Mouse (Mus musculus) embryonic facial prominence, embryonic 10.5 days (tissue): ENCODE results near the gene Il12rb1. TPM values are rescaled to one million over a fixed set of nuclear protein-coding genes. Genes with fewer than 3 reads are reported as not detected.

ENCODE experiments used
- DNase-seq: peaks from one replicate; pipeline ENCODE4 v3.0.0-alpha.2; 2017; ENCODE audit warnings: low spot score
- H3K27ac ChIP-seq: fragments of 300-500 bp; sonication (generic); replicated peaks from 2 replicates; pipeline ENCODE4 v1.5.1; 2016; ENCODE audit warnings: mild to moderate bottlenecking
- H3K27me3 ChIP-seq: fragments of 300-500 bp; sonication (generic); replicated peaks from 2 replicates; pipeline ENCODE4 v1.6.1; 2016; ENCODE audit warnings: low read depth, mild to moderate bottlenecking; ENCODE audit not compliant: poor library complexity, severe bottlenecking
- H3K36me3 ChIP-seq: fragments of 300-500 bp; sonication (generic); replicated peaks from 2 replicates; pipeline ENCODE4 v1.6.1; 2016; ENCODE audit warnings: mild to moderate bottlenecking, moderate library complexity
- H3K4me1 ChIP-seq: fragments of 300-500 bp; sonication (generic); 2 replicates; pipeline ENCODE4 v1.6.1; 2016
- H3K4me3 ChIP-seq: fragments of 300-500 bp; sonication (generic); 2 replicates; pipeline ENCODE4 v1.5.1; 2016; ENCODE audit warnings: mild to moderate bottlenecking, moderate library complexity
- H3K9me3 ChIP-seq: fragments of 300-500 bp; sonication (generic); 2 replicates; pipeline ENCODE4 v1.6.1; 2016; ENCODE audit warnings: mild to moderate bottlenecking
- WGBS: fragments of 180-500 bp; shearing (Covaris S2); methylation state at CpG from one replicate; pipeline ENCODE4 v1.1.7; 2016; 5-methylcytosine and 5-hydroxymethylcytosine counted together
- polyA plus RNA-seq: library from polyadenylated mRNA; unstranded; fragments of >200 nt; fragmentation: Nextera tagmentation; extraction: Ambion mirVana; gene quantifications from 2 replicates; pipeline ENCODE4 v1.2.1, GENCODE M21; 2016

The Il12rb1 gene
- not detected in 2 replicates for polyA plus RNA-seq

DNA sequence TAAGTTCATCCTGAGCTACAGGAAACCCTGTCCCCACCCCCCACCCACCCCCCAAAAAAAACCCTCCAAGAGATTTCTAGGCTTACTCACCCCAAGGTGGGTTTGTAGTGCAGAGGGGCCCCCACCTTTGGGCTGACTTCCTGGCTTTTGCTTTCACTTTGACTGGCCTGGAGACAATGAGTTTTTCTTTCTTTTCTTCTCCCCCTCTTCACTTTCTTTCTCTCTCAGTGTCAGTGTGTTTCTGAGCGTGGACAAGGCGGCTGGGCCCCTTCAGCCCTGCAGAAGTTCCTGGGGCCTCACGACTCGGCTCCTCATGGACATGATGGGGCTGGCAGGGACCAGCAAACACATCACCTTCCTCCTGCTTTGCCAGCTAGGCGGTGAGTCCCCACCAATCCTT is at the start of gene Il12rb1:
Il12rb1 (plus strand) TSS at position 211 of the 400 bp plus-strand sequence.
- WGBS = 64% methylated on average over 5 of the region's 5 CpGs
- no peaks in the 10 kb centered on the region for H3K36me3 ChIP-seq
- peaks cover 75% of the 10 kb centered on the region for H3K27me3 ChIP-seq
- DNase-seq = no peak
- no peak within 1 kb of the TSS; the same call in 1 of the 2 replicates for H3K4me3 ChIP-seq
- H3K27ac ChIP-seq = no peak within 1 kb of the TSS
- H3K9me3 ChIP-seq = no peaks in the 10 kb centered on the region
- peaks cover 34% of the 10 kb centered on the region for H3K4me1 ChIP-seq

DNA sequence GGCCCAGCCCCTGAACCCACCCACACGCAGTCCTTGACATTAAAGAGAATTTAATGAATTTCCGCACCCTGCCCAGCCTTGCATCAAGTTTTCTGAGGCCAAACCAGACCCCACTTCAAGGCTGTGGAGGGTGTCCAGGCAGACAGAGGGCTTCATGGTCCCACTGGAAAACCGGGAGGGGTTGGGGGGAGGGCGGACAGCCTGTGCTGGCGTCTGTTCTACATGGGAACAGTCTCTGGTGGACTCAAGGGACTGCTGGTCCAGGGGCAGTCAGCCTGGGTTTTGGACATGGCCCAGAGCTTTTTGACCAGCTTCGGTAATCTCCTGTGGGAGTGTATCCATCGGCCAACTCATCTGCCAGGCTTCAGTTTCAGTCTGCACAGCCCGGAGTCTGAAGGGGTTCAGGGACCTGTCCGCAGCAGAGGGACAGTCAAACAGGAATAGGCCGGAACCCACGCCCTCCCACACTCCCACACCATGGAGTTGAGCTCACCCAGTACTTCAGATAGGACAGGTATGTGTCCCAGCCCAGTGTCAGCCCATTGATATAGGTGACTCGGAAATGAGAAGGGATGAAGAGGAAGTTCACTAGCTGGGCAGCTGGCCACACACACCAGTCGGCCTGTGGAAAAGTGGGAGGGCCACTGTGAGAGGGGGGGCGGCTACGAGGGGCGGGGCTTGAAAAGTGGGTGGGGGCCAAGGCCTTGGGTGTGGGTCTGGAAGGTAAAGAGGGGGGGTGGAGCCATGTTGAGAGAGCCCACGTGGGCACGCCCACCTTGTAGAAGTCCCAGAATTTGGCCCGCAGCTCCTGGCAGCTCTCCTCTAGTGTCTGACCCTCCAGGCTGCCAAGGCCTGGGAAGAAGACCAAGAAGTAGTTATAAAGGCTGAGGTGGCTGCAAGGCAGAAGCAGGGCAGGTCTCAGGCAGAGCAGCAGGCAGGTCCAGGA is 49.4 kb upstream of the Il12rb1 start:
- 70% methylated on average over 19 of the region's 19 CpGs for WGBS
- peaks cover 29% of the 10 kb centered on the region for H3K36me3 ChIP-seq
- H3K27me3 ChIP-seq = peaks cover 19% of the 10 kb centered on the region
- 0 out of 2 replicates have a peak overlapping the region, but pooled peaks have one; percentile 1 for H3K4me3 ChIP-seq
- no peaks in the 10 kb centered on the region for H3K9me3 ChIP-seq
- no peak overlapping the region for H3K27ac ChIP-seq
- H3K4me1 ChIP-seq = peaks cover 53% of the 10 kb centered on the region
- DNase-seq = no peak

DNA sequence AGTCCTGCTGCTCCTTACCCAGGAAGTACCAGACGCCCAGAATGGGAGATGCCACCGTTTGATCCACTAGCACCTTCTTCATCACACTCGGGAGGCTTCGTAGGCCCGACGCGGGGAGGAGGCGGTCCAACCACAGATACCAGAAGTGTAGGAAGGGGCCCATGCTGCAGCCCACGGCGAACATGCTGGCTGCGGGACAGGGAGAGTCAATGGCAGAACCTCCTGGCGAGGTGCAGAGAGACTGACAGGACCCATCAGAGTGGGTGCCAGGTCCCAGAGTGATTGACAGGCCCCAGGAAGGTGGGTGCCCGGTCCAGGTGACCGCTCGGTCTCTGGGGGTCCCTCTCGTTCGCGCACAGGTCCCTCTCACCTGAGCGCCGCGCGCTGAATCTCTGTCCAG is 47.9 kb upstream of the Il12rb1 start:
- no peaks in the 10 kb centered on the region for H3K9me3 ChIP-seq
- peaks cover 19% of the 10 kb centered on the region for H3K27me3 ChIP-seq
- 1% methylated on average over 22 of the region's 22 CpGs for WGBS
- peak; percentile 37 for DNase-seq
- H3K36me3 ChIP-seq = peaks cover 29% of the 10 kb centered on the region
- H3K4me1 ChIP-seq = peaks cover 41% of the 10 kb centered on the region
- H3K27ac ChIP-seq = peak overlapping the region; percentile 81
- H3K4me3 ChIP-seq = peak overlapping the region; percentile 80

GRCm38 (mm10) chr8:70760775-70761406 is 47.4 kb upstream of the Il12rb1 start, which contains the start of gene Mpv17l2:
TSS of gene Mpv17l2 (minus strand) at chr8:70760946.
- Histone ChIP-seq H3K4me1 (peaks cover 41% of the 10 kb centered on the region), H3K4me3 (peak within 1 kb of the TSS; percentile 80), H3K27me3 (peaks cover 19% of the 10 kb centered on the region), H3K36me3 (peaks cover 29% of the 10 kb centered on the region), H3K27ac (peak within 1 kb of the TSS; percentile 81), H3K9me3 (no peaks in the 10 kb centered on the region)
- WGBS = 1% methylated on average over 55 of the region's 55 CpGs
- DNase-seq = peak; percentile 97

GRCm38 (mm10) chr8:70762118-70762517 is 46.1 kb upstream of the Il12rb1 start:
- Histone ChIP-seq H3K4me3 (no peak overlapping the region), H3K27me3 (peaks cover 11% of the 10 kb centered on the region), H3K9me3 (no peaks in the 10 kb centered on the region), H3K4me1 (peaks cover 52% of the 10 kb centered on the region), H3K36me3 (peaks cover 17% of the 10 kb centered on the region), H3K27ac (no peak overlapping the region)
- WGBS = 88% methylated on average over 1 of the region's 1 CpGs
- no peak for DNase-seq

DNA sequence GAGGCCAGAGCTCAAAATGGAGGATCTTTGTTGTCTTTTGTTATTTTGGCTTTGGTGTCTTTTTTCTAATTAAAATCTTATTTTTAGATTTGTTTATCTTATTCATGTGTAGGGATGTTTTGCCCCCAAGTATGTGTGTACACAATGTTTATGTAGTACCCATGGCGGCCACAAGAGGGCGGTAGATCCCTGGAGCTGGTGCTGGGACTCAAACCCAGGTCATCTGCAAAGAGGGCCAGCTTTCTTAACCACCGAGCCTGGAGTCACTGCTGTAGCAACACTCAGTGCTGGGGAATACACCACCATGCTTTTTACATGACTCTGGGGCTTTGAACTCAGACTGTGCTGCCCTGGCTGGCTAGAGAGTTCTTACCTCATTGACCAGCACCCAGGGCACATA is 44.9 kb upstream of the Il12rb1 start:
- Histone ChIP-seq H3K36me3 (peaks cover 15% of the 10 kb centered on the region), H3K4me3 (no peak overlapping the region), H3K27ac (no peak overlapping the region), H3K9me3 (no peaks in the 10 kb centered on the region), H3K4me1 (peaks cover 59% of the 10 kb centered on the region), H3K27me3 (peaks cover 17% of the 10 kb centered on the region)
- DNase-seq = peak; percentile 66
- 6% methylated on average over 3 of the region's 3 CpGs for WGBS

DNA sequence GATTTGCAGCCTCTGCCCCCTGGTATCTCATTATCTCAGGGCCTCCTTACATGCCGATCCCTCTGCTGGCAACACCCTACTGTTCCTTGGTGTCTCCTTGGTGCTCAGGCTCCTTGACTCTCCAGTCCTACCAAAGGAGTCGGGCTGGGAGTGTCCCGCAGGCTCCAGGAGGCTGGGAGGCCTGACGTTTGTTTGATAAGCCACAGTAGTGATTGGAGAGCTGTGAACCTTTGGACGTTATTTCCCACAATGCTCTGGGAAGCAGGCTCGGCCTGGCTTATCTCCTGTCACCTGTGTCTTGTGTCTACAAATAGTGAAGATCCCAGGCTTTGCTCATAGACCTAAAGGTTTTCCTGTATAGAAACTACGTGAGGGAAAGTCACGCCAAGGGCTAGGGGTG is 44.2 kb upstream of the Il12rb1 start:
- no peak for DNase-seq
- 86% methylated on average over 8 of the region's 8 CpGs for WGBS
- peaks cover 17% of the 10 kb centered on the region for H3K27me3 ChIP-seq
- H3K36me3 ChIP-seq = peaks cover 17% of the 10 kb centered on the region
- no peak overlapping the region for H3K27ac ChIP-seq
- H3K4me1 ChIP-seq = peaks cover 54% of the 10 kb centered on the region
- H3K4me3 ChIP-seq = no peak overlapping the region
- H3K9me3 ChIP-seq = no peaks in the 10 kb centered on the region

- no peak for DNase-seq
- Histone ChIP-seq H3K4me3 (peak overlapping the region; percentile 61; the same call in 1 of the 2 replicates), H3K36me3 (peaks cover 23% of the 10 kb centered on the region), H3K4me1 (peaks cover 54% of the 10 kb centered on the region), H3K27ac (no peak overlapping the region), H3K9me3 (no peaks in the 10 kb centered on the region), H3K27me3 (peaks cover 17% of the 10 kb centered on the region)
- WGBS = 91% methylated on average over 13 of the region's 13 CpGs
Observed at GRCm38 (mm10) chr8:70764676-70765075, 43.6 kb upstream of the Il12rb1 start.

- H3K4me3 ChIP-seq = peak overlapping the region; percentile 61
- H3K27ac ChIP-seq = no peak overlapping the region
- no peaks in the 10 kb centered on the region for H3K9me3 ChIP-seq
- no peak for DNase-seq
- 80% methylated on average over 9 of the region's 9 CpGs for WGBS
- peaks cover 30% of the 10 kb centered on the region for H3K36me3 ChIP-seq
- peaks cover 49% of the 10 kb centered on the region for H3K4me1 ChIP-seq
- H3K27me3 ChIP-seq = peaks cover 17% of the 10 kb centered on the region
Observed at GRCm38 (mm10) chr8:70765329-70765728, 42.9 kb upstream of the Il12rb1 start.

DNA sequence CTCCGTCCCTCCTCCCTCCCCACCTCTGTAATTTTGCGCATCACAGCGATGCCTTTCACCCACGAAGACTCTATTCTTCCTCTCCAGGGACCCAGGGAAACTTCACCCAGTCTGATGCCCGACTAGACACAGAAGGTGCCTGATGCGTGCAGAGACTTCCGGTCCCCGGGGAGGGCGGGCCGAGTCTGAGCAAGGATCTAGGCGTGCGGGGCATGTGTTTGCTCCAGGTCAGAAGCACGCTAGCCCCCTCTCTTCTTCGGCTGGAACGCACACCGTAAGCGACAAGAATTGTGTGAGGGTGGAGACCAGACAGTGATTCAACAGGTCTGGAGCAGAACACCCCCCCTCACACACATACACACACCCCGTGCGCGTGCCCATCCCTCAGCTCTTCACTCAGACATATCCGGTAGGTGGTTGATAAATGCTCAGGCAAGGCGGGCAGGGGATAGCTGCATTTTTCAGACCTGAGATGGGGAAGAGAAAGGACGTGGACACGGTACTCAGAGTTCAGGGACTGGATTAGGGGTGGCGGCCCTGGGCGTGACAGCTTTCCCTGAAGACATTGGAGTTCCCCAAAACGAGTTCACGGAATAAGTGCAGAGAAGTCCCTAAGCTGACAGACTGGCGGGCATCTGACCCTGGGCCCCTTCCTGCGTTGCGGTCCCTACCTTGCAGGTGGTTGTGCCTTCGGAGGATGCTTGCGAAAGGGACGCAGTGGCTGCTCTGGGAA is 42.2 kb upstream of the Il12rb1 start:
- DNase-seq = peak; percentile 54
- peaks cover 44% of the 10 kb centered on the region for H3K4me1 ChIP-seq
- WGBS = 2% methylated on average over 34 of the region's 34 CpGs
- H3K36me3 ChIP-seq = peaks cover 36% of the 10 kb centered on the region
- peak overlapping the region; percentile 61 for H3K4me3 ChIP-seq
- H3K9me3 ChIP-seq = no peaks in the 10 kb centered on the region
- H3K27ac ChIP-seq = peak overlapping the region; percentile 72
- H3K27me3 ChIP-seq = peaks cover 17% of the 10 kb centered on the region

GRCm38 (mm10) chr8:70766571-70767440 is 41.4 kb upstream of the Il12rb1 start:
- Histone ChIP-seq H3K4me3 (peak overlapping the region; percentile 61), H3K36me3 (peaks cover 44% of the 10 kb centered on the region), H3K27me3 (peaks cover 17% of the 10 kb centered on the region), H3K9me3 (no peaks in the 10 kb centered on the region), H3K4me1 (peaks cover 36% of the 10 kb centered on the region), H3K27ac (peak overlapping the region; percentile 72)
- WGBS = 8% methylated on average over 21 of the region's 21 CpGs
- peak; percentile 80 for DNase-seq
